Mouse (Mus musculus) embryonic facial prominence, embryonic 12.5 days (tissue): ENCODE measurements at regions not wholly inside any gene's neighbourhood (a gene's known extent, or its start where the extent isn't known, plus 50 kb on each side); places are given as distances from the start of the nearest gene placed in this dataset.

Source experiments
- ATAC-seq: fragments of 200-750 bp; cut with Nextera tagmentation; 2 replicates; pipeline ENCODE4 v1.8.0; 2017; ENCODE audit not compliant: insufficient number of reproducible peaks, insufficient read depth, low FRiP score, low TSS enrichment
- H3K27ac ChIP-seq: fragments of 300-500 bp; sonication (generic); 2 replicates; pipeline ENCODE4 v1.5.1; 2016; ENCODE audit warnings: mild to moderate bottlenecking
- H3K27me3 ChIP-seq: fragments of 300-500 bp; sonication (generic); 2 replicates; pipeline ENCODE4 v1.6.1; 2016; ENCODE audit warnings: mild to moderate bottlenecking, moderate library complexity
- H3K36me3 ChIP-seq: fragments of 300-500 bp; sonication (generic); 2 replicates; pipeline ENCODE4 v1.6.1; 2016; ENCODE audit warnings: mild to moderate bottlenecking
- H3K4me1 ChIP-seq: fragments of 300-500 bp; sonication (generic); 2 replicates; pipeline ENCODE4 v1.6.1; 2016
- H3K4me2 ChIP-seq: fragments of 300-500 bp; sonication (generic); replicated peaks from 2 replicates; pipeline ENCODE4 v1.6.1; 2016; ENCODE audit warnings: mild to moderate bottlenecking, moderate library complexity
- H3K4me3 ChIP-seq: fragments of 300-500 bp; sonication (generic); 2 replicates; pipeline ENCODE4 v1.5.1; 2016; ENCODE audit warnings: mild to moderate bottlenecking
- H3K9ac ChIP-seq: fragments of 300-500 bp; sonication (generic); 2 replicates; pipeline ENCODE4 v1.6.1; 2016; ENCODE audit warnings: mild to moderate bottlenecking, moderate library complexity
- H3K9me3 ChIP-seq: fragments of 300-500 bp; sonication (generic); 2 replicates; pipeline ENCODE4 v1.6.1; 2016; ENCODE audit warnings: mild to moderate bottlenecking, moderate library complexity
- WGBS: fragments of 180-500 bp; shearing (Covaris S2); methylation state at CpG from one replicate; pipeline ENCODE4 v1.1.7; 2016; 5-methylcytosine and 5-hydroxymethylcytosine counted together

GRCm38 (mm10) chr11:17871920-17872319, 81.8 kb downstream of the Etaa1 start:
- H3K9ac ChIP-seq: no peak overlapping the region
- no peak overlapping the region for H3K27ac ChIP-seq
- H3K27me3 ChIP-seq: no peaks in the 10 kb centered on the region
- 84% methylated on average over 7 of the region's 7 CpGs for WGBS
- ATAC-seq: no peak
- no peaks in the 10 kb centered on the region for H3K9me3 ChIP-seq
- H3K4me2 ChIP-seq: no peak overlapping the region
- H3K4me1 ChIP-seq: no peaks in the 10 kb centered on the region
- H3K4me3 ChIP-seq: no peak overlapping the region
- H3K36me3 ChIP-seq: no peaks in the 10 kb centered on the region

- Histone ChIP-seq H3K36me3 (no peaks in the 10 kb centered on the region), H3K27me3 (no peaks in the 10 kb centered on the region), H3K9ac (no peak overlapping the region), H3K4me3 (no peak overlapping the region), H3K9me3 (no peaks in the 10 kb centered on the region), H3K27ac (no peak overlapping the region), H3K4me1 (no peaks in the 10 kb centered on the region), H3K4me2 (no peak overlapping the region)
- WGBS: 67% methylated on average over 1 of the region's 1 CpGs
- no peak for ATAC-seq
Observed at GRCm38 (mm10) chr11:17883276-17883675, 70.4 kb downstream of the Etaa1 start.
